Comparison of ENCODE assay signal across 11 mouse cellular contexts in genomic region chr7:26780510-26780909, GRCm38 (mm10). TPM values are rescaled to one million over a fixed set of nuclear protein-coding genes. Genes with fewer than 3 reads are reported as not detected.
DNase-seq lines count a peak whose midpoint lies in the region; ATAC-seq and TF ChIP-seq lines count a peak whose summit lies in the region.
"Had no signal": no experiment of that assay in that cellular context is flagged by ENCODE, and none has a peak within 500 bp of the region (broad histone marks: within the 10 kb centered on the region; RNA-seq: fewer than 3 reads in every experiment).

No protein-coding gene starts in this region.

- no peak overlapping the region for H3K27ac ChIP-seq in kidney, embryonic 16.5 days (ENCODE audit: low read length)
- H3K27ac ChIP-seq in kidney, adult 2 months (ENCODE audit: insufficient read depth, low read depth, low read length) = no peak overlapping the region
- no peak overlapping the region for H3K27ac ChIP-seq in forebrain, embryonic 11.5 days (ENCODE audit: low read depth, low read length)
- H3K27ac ChIP-seq: liver, embryonic 14.5 days had no signal

- no peaks in the 10 kb centered on the region for H3K27me3 ChIP-seq in kidney, embryonic 16.5 days (ENCODE audit: insufficient read depth, low read length)
- no peaks in the 10 kb centered on the region for H3K27me3 ChIP-seq in kidney, adult 2 months (replicated peaks; ENCODE audit: control insufficient read depth, insufficient read depth, low read length)
- H3K27me3 ChIP-seq in forebrain, embryonic 11.5 days (ENCODE audit: control insufficient read depth, insufficient read depth, low read length) = no peaks in the 10 kb centered on the region

- 12% methylated on average over 11 of the region's 11 CpGs for WGBS in kidney, embryonic 16.5 days
- WGBS in kidney, adult 2 months = 24% methylated on average over 11 of the region's 11 CpGs
- WGBS in forebrain, embryonic 11.5 days = 3% methylated on average over 11 of the region's 11 CpGs

- H3K4me1 ChIP-seq in kidney, embryonic 16.5 days (ENCODE audit: insufficient read depth, low read length) = no peaks in the 10 kb centered on the region
- H3K4me1 ChIP-seq in kidney, adult 2 months (ENCODE audit: control insufficient read depth, insufficient read depth, low read length) = peaks cover 11% of the 10 kb centered on the region; the same call in 1 of the 2 replicates
- H3K4me1 ChIP-seq in forebrain, embryonic 11.5 days (replicated peaks; ENCODE audit: control insufficient read depth, insufficient read depth, low read length) = no peaks in the 10 kb centered on the region; the same call in 1 of the 2 replicates

- H3K9me3 ChIP-seq in kidney, embryonic 16.5 days (ENCODE audit: low read length) = no peaks in the 10 kb centered on the region; the same call in 1 of the 2 replicates
- no peaks in the 10 kb centered on the region for H3K9me3 ChIP-seq in forebrain, embryonic 11.5 days (ENCODE audit: control insufficient read depth, low read length)

- TF ChIP-seq CTCF in kidney, adult 2 months (conservative IDR thresholded peaks at IDR 0.05; ENCODE audit: insufficient read depth, insufficient read length, low read depth, low read length) = no peak

- no peaks in the 10 kb centered on the region for H3K36me3 ChIP-seq in kidney, embryonic 16.5 days (ENCODE audit: insufficient read depth, low read length)
- no peaks in the 10 kb centered on the region for H3K36me3 ChIP-seq in kidney, adult 2 months (ENCODE audit: control insufficient read depth, insufficient read depth, low read length)
- no peaks in the 10 kb centered on the region for H3K36me3 ChIP-seq in forebrain, embryonic 11.5 days (ENCODE audit: control insufficient read depth, insufficient read depth, low read length)

- H3K4me3 ChIP-seq in kidney, embryonic 16.5 days (ENCODE audit: low read length) = no peak overlapping the region
- no peak overlapping the region for H3K4me3 ChIP-seq in kidney, adult 2 months (ENCODE audit: insufficient read depth, low read depth, low read length)
- no peak overlapping the region for H3K4me3 ChIP-seq in forebrain, embryonic 11.5 days (ENCODE audit: low read depth, low read length)

- ATAC-seq in kidney, embryonic 16.5 days (ENCODE audit: low FRiP score, low TSS enrichment) = no peak
- ATAC-seq in forebrain, embryonic 11.5 days (replicated peaks; ENCODE audit: low FRiP score) = peak; percentile 78
- no peak for ATAC-seq in inflammation-experienced regulatory T-cells, adult 6 months
- no peak for ATAC-seq in activated CD4-positive, CD25-positive, alpha-beta regulatory T cell, adult 4 months

- no peak for DNase-seq in kidney, adult 2 months
- peak; percentile 76 for DNase-seq in forebrain, embryonic 11.5 days (ENCODE audit: low spot score)
- peak; percentile 9 to 12 for DNase-seq in layer of hippocampus, postnatal 36 days
- peak; percentile 24 for DNase-seq in retina, postnatal 1 day
- no peak for DNase-seq in lung, postnatal 25 days (ENCODE audit: low spot score)
- DNase-seq: cerebellum, adult 2 months had no signal

- H3K4me2 ChIP-seq in kidney, embryonic 16.5 days (replicated peaks; ENCODE audit: low read depth, low read length) = 0 out of 2 replicates have a peak overlapping the region, but pooled peaks have one; percentile 4
- H3K4me2 ChIP-seq in forebrain, embryonic 11.5 days (ENCODE audit: low read depth, low read length, severe bottlenecking) = peak overlapping the region; percentile 29; the same call in 1 of the 2 replicates

- TF ChIP-seq POLR2A in kidney, adult 2 months (IDR thresholded peaks at IDR 0.05; ENCODE audit: low read depth, low read length) = no peak

- no peak overlapping the region for H3K9ac ChIP-seq in kidney, embryonic 16.5 days (replicated peaks; ENCODE audit: low read length)
- H3K9ac ChIP-seq in forebrain, embryonic 11.5 days (ENCODE audit: low read length) = no peak overlapping the region
- H3K9ac ChIP-seq: liver, embryonic 14.5 days had no signal

RNA-seq across cellular contexts. Expression of gene Cyp2b19, which starts 23.6 kb away (rescaled TPM):
- polyA plus RNA-seq in kidney, embryonic 16.5 days (2015; fragmentation: Nextera tagmentation; extraction: Ambion mirVana) = not detected in 2 replicates
- not detected in 2 replicates for polyA plus RNA-seq in kidney, adult 2 months (2012; rRNA removed)
- 0.09 TPM in 1 of 2 replicates, not detected in the other for polyA plus RNA-seq in forebrain, embryonic 11.5 days (2014; fragmentation: Nextera tagmentation; extraction: Ambion mirVana)
- not detected for total RNA-seq in layer of hippocampus, postnatal 36 days (2021)
- polyA plus RNA-seq in inflammation-experienced regulatory T-cells, adult 6 months (2017; shearing (Covaris generic)) = not detected
- not detected for polyA plus RNA-seq in activated CD4-positive, CD25-positive, alpha-beta regulatory T cell, adult 4 months (2017; shearing (Covaris generic))
- polyA plus RNA-seq: cerebellum, adult 2 months; heart, embryonic 16.5 days; liver, embryonic 14.5 days had no signal

RNA-seq across cellular contexts. Expression of gene Cyp2g1, which starts 28.2 kb away (rescaled TPM):
- polyA plus RNA-seq in kidney, embryonic 16.5 days (2015; fragmentation: Nextera tagmentation; extraction: Ambion mirVana) = not detected in 2 replicates
- polyA plus RNA-seq in kidney, adult 2 months (2012; rRNA removed) = not detected in 2 replicates
- polyA plus RNA-seq in forebrain, embryonic 11.5 days (2014; fragmentation: Nextera tagmentation; extraction: Ambion mirVana) = not detected in 2 replicates
- total RNA-seq in layer of hippocampus, postnatal 36 days (2021) = not detected
- polyA plus RNA-seq in inflammation-experienced regulatory T-cells, adult 6 months (2017; shearing (Covaris generic)) = not detected
- polyA plus RNA-seq in activated CD4-positive, CD25-positive, alpha-beta regulatory T cell, adult 4 months (2017; shearing (Covaris generic)) = not detected
- polyA plus RNA-seq: cerebellum, adult 2 months; liver, embryonic 14.5 days had no signal

RNA-seq across cellular contexts. Expression of gene Cyp2a5, which starts 54.6 kb away (rescaled TPM):
- polyA plus RNA-seq in kidney, embryonic 16.5 days (2015; fragmentation: Nextera tagmentation; extraction: Ambion mirVana) = not detected in 2 replicates
- 67.1 and 70.8 TPM in 2 replicates for polyA plus RNA-seq in kidney, adult 2 months (2012; rRNA removed)
- polyA plus RNA-seq in forebrain, embryonic 11.5 days (2014; fragmentation: Nextera tagmentation; extraction: Ambion mirVana) = not detected in 2 replicates
- total RNA-seq in layer of hippocampus, postnatal 36 days (2021) = not detected
- polyA plus RNA-seq in inflammation-experienced regulatory T-cells, adult 6 months (2017; shearing (Covaris generic)) = not detected
- polyA plus RNA-seq in activated CD4-positive, CD25-positive, alpha-beta regulatory T cell, adult 4 months (2017; shearing (Covaris generic)) = not detected
- polyA plus RNA-seq: cerebellum, adult 2 months had no signal

Comparison
In these comparisons a context has a peak if more than half of its experiments do, and no peak if none do; other contexts are left out.
1. RNA of gene Cyp2a5, which starts 54.6 kb away (polyA plus RNA-seq): 67.1 to 70.8 TPM in kidney, adult 2 months; not detected in kidney, embryonic 16.5 days, not detected in forebrain, embryonic 11.5 days, not detected in inflammation-experienced regulatory T-cells, adult 6 months and not detected in activated CD4-positive, CD25-positive, alpha-beta regulatory T cell, adult 4 months; every median in the first group is over 10 times any median in the second.
2. DNase-seq: peak in forebrain, embryonic 11.5 days (single experiment), layer of hippocampus, postnatal 36 days (2 of 2) and retina, postnatal 1 day (single experiment); none in kidney, adult 2 months (single experiment) and lung, postnatal 25 days (single experiment).